Mouse (Mus musculus) intestine, embryonic 14.5 days (tissue): ENCODE results near the gene Siah1b. TPM values are rescaled to one million over a fixed set of nuclear protein-coding genes. Genes with fewer than 3 reads are reported as not detected.

Experiments
- ATAC-seq: fragments of 200-750 bp; cut with Nextera tagmentation; replicated peaks from 2 replicates; pipeline ENCODE4 v1.8.0; 2017; ENCODE audit warnings: low read depth, moderate number of reproducible peaks, moderate TSS enrichment, moderate library complexity; ENCODE audit not compliant: low FRiP score, low TSS enrichment
- DNase-seq: peaks from one replicate; pipeline ENCODE4 v3.0.0-alpha.2; 2018; ENCODE audit warnings: low spot score
- H3K27ac ChIP-seq: fragments of 300-500 bp; sonication (generic); 2 replicates; pipeline ENCODE4 v1.5.1; 2014; ENCODE audit warnings: low read depth, mild to moderate bottlenecking, control low read depth
- H3K27me3 ChIP-seq: fragments of 300-500 bp; sonication (generic); replicated peaks from 2 replicates; pipeline ENCODE4 v1.6.1; 2014; ENCODE audit warnings: low read length, control low read depth; ENCODE audit not compliant: control insufficient read depth, insufficient read depth
- H3K36me3 ChIP-seq: fragments of 300-500 bp; sonication (generic); 2 replicates; pipeline ENCODE4 v1.6.1; 2014; ENCODE audit warnings: low read length, control low read depth; ENCODE audit not compliant: control insufficient read depth, insufficient read depth
- H3K4me1 ChIP-seq: fragments of 300-500 bp; sonication (generic); replicated peaks from 2 replicates; pipeline ENCODE4 v1.6.1; 2014; ENCODE audit warnings: low read length, control low read depth, mixed read lengths; ENCODE audit not compliant: control insufficient read depth, insufficient read depth
- H3K4me2 ChIP-seq: fragments of 300-500 bp; sonication (generic); 2 replicates; pipeline ENCODE4 v1.6.1; 2014; ENCODE audit warnings: low read length
- H3K4me3 ChIP-seq: fragments of 300-500 bp; sonication (generic); 2 replicates; pipeline ENCODE4 v1.5.1; 2014; ENCODE audit warnings: low read depth, low read length, control low read depth, mixed read lengths
- H3K9ac ChIP-seq: fragments of 300-500 bp; sonication (generic); 2 replicates; pipeline ENCODE4 v1.6.1; 2014; ENCODE audit warnings: mild to moderate bottlenecking, low read length
- H3K9me3 ChIP-seq: fragments of 300-500 bp; sonication (generic); 2 replicates; pipeline ENCODE4 v1.6.1; 2016; ENCODE audit warnings: low read length, control low read depth; ENCODE audit not compliant: control insufficient read depth
- WGBS: fragments of 180-500 bp; shearing (Covaris S2); extraction: QIAGEN DNeasy Blood & Tissue Kit; methylation state at CpG from one replicate; pipeline ENCODE4 v1.1.7; 2014; 5-methylcytosine and 5-hydroxymethylcytosine counted together
- polyA plus RNA-seq: library from polyadenylated mRNA; unstranded; fragments of >200 nt; fragmentation: Nextera tagmentation; extraction: Ambion mirVana; gene quantifications from 2 replicates; pipeline ENCODE4 v1.2.1, GENCODE M21; 2014

Siah1b gene
- polyA plus RNA-seq, 1 experiment from 2014 or later: 26.2 TPM

DNA sequence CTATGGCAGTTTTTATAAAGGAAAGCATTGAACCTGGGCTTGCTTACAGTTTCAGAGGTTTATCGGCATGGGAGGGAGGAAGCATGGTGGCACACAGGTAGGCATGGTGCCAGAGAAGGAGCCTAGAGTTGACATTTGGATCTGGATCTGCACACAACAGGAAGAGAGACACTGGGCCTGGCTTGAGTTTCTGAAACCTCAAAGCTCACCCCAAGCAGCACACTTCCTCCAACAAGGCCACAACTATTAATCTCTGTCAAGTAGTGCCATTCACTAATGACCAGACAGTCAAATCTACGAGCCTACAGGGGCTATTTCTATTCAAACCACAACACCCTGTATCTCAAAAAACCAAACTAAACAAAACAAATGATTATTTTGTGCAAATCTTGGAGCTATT lies 29.6 kb downstream of the Siah1b start:
- Histone ChIP-seq H3K4me3 (no peak overlapping the region), H3K4me2 (no peak overlapping the region), H3K9me3 (no peaks in the 10 kb centered on the region), H3K27me3 (no peaks in the 10 kb centered on the region), H3K27ac (no peak overlapping the region), H3K36me3 (no peaks in the 10 kb centered on the region), H3K4me1 (no peaks in the 10 kb centered on the region), H3K9ac (no peak overlapping the region)
- ATAC-seq: no peak
- DNase-seq: no peak
- 67% methylated on average over 2 of the region's 2 CpGs for WGBS

- Histone ChIP-seq H3K9ac (no peak overlapping the region), H3K4me1 (no peaks in the 10 kb centered on the region), H3K4me2 (no peak overlapping the region), H3K9me3 (no peaks in the 10 kb centered on the region), H3K36me3 (no peaks in the 10 kb centered on the region), H3K27me3 (no peaks in the 10 kb centered on the region), H3K4me3 (no peak overlapping the region), H3K27ac (no peak overlapping the region)
- ATAC-seq: no peak
- no peak for DNase-seq
- WGBS: 65% methylated on average over 13 of the region's 13 CpGs
Measured at GRCm38 (mm10) chrX:164042069-164042468, 34.2 kb downstream of the Siah1b start.

DNA sequence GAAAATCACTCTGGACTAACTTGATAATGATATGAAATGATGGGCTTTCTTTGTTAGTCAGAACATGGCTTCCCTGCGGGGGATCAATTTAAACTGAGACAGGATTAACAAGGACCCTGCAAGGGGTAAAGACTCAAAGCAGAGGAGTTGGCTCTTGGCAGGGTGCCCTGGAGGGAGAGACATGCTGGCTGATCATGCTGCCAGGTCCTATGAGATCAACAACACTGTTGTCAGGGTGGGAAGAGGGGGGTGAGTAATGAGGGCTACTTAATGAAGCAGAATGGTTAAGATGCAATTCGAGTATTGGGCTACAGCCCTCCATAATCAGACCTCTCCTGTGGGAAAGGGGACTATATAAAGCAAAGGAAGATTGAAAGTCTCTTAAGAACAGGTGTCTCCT lies 37.4 kb downstream of the Siah1b start:
- no peaks in the 10 kb centered on the region for H3K4me1 ChIP-seq
- no peaks in the 10 kb centered on the region for H3K9me3 ChIP-seq
- ATAC-seq (no peak), DNase-seq (no peak)
- H3K9ac ChIP-seq: no peak overlapping the region
- H3K27ac ChIP-seq: no peak overlapping the region
- no peaks in the 10 kb centered on the region for H3K36me3 ChIP-seq
- H3K4me3 ChIP-seq: no peak overlapping the region
- no peak overlapping the region for H3K4me2 ChIP-seq
- no peaks in the 10 kb centered on the region for H3K27me3 ChIP-seq
- WGBS: 59% methylated on average over 2 of the region's 2 CpGs

DNA sequence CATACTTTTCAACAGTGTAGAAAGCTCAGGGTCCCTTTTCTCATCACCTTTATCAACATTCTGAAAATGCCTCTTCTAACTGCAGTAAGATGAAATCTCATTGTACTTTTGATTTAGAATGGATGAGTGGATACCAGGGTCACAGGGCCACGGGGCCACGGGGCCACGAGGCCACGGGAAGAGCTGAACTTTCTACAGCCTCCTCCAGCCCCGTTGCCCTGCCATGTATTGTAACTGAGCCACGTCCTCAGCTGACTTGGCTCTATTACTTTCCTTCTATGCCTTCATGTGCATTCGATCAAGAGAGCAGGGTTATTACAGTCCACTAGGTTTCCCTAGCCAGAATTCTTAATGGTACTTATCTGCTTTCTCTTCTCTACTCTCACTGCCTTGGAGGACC lies 40.4 kb downstream of the Siah1b start:
- Histone ChIP-seq H3K27me3 (peaks cover 4% of the 10 kb centered on the region; the same call in 1 of the 2 replicates), H3K4me3 (no peak overlapping the region), H3K27ac (no peak overlapping the region), H3K9me3 (no peaks in the 10 kb centered on the region), H3K4me1 (no peaks in the 10 kb centered on the region), H3K36me3 (no peaks in the 10 kb centered on the region), H3K9ac (no peak overlapping the region), H3K4me2 (no peak overlapping the region)
- 85% methylated on average over 7 of the region's 7 CpGs for WGBS
- DNase-seq (no peak), ATAC-seq (no peak)

GRCm38 (mm10) chrX:164035401-164035800 lies 40.9 kb downstream of the Siah1b start:
- DNase-seq: no peak
- peaks cover 4% of the 10 kb centered on the region; the same call in 1 of the 2 replicates for H3K27me3 ChIP-seq
- no peak overlapping the region for H3K4me2 ChIP-seq
- H3K27ac ChIP-seq: no peak overlapping the region
- no peak overlapping the region for H3K4me3 ChIP-seq
- no peaks in the 10 kb centered on the region for H3K4me1 ChIP-seq
- H3K9me3 ChIP-seq: no peaks in the 10 kb centered on the region
- no peak overlapping the region for H3K9ac ChIP-seq
- 79% methylated on average over 2 of the region's 2 CpGs for WGBS
- ATAC-seq: no peak
- no peaks in the 10 kb centered on the region for H3K36me3 ChIP-seq

GRCm38 (mm10) chrX:164032526-164032925 lies 43.8 kb downstream of the Siah1b start:
- WGBS: 88% methylated on average over 7 of the region's 7 CpGs
- Histone ChIP-seq H3K36me3 (no peaks in the 10 kb centered on the region), H3K4me3 (no peak overlapping the region), H3K9ac (no peak overlapping the region), H3K27me3 (peaks cover 4% of the 10 kb centered on the region; the same call in 1 of the 2 replicates), H3K4me1 (no peaks in the 10 kb centered on the region), H3K4me2 (no peak overlapping the region), H3K27ac (no peak overlapping the region), H3K9me3 (no peaks in the 10 kb centered on the region)
- no peak for ATAC-seq
- no peak for DNase-seq

DNA sequence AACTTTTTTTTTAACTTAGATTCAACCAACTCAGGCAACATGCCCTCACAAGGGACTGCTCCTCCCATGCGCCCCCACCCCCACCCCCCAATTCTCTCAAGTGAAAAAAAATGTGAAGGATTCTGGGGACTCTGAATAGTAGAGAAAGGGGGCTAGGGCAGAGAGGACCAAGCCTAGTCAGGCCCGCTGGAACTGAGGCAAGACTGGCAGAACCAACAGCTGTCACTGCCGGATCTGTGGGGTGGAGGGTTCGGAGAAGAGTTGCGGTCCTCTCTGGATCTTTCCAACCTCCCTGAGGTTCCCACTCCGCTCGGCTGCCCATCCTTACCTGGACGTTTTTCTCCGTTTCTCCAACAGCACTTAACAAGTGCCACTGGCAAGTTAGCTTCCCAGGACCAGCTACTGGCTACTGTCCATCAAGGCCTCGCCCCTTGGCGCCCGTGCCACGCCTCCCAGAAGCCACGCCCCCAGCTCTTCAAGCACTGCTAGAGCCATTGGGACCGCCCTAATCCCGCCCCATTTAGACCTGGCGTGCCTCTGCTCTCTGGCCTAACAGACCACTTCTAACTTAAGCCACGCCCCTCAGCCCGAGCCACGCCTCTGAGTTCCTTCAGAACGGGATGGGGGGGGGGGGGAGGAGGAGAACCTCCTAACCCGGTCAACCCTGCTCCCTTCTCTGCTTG lies 48.5 kb downstream of the Siah1b start, which contains the start of gene Car5b:
Gene Car5b (minus strand): TSS at position 391 of the 683 bp plus-strand sequence.
- Histone ChIP-seq H3K4me3 (peak within 1 kb of the TSS; percentile 29), H3K9ac (no peak within 1 kb of the TSS), H3K27me3 (no peaks in the 10 kb centered on the region; the same call in 1 of the 2 replicates), H3K36me3 (no peaks in the 10 kb centered on the region), H3K27ac (no peak within 1 kb of the TSS), H3K4me1 (no peaks in the 10 kb centered on the region), H3K9me3 (no peaks in the 10 kb centered on the region), H3K4me2 (peak within 1 kb of the TSS; percentile 55)
- WGBS: 14% methylated on average over 20 of the region's 22 CpGs
- ATAC-seq (peak; percentile 92), DNase-seq (peak; percentile 81)
